Mouse (Mus musculus) lung, postnatal 10 days (tissue): ENCODE data around the gene Pde4b.
"Not testable (repeated sequence)": the region's sequence is repeated elsewhere in the genome, so short reads cannot be mapped to it uniquely, and the experiment has no call there.

Source experiments
- DNase-seq: peaks from one replicate; pipeline ENCODE4 v3.0.0; 2021

The Pde4b gene

DNA sequence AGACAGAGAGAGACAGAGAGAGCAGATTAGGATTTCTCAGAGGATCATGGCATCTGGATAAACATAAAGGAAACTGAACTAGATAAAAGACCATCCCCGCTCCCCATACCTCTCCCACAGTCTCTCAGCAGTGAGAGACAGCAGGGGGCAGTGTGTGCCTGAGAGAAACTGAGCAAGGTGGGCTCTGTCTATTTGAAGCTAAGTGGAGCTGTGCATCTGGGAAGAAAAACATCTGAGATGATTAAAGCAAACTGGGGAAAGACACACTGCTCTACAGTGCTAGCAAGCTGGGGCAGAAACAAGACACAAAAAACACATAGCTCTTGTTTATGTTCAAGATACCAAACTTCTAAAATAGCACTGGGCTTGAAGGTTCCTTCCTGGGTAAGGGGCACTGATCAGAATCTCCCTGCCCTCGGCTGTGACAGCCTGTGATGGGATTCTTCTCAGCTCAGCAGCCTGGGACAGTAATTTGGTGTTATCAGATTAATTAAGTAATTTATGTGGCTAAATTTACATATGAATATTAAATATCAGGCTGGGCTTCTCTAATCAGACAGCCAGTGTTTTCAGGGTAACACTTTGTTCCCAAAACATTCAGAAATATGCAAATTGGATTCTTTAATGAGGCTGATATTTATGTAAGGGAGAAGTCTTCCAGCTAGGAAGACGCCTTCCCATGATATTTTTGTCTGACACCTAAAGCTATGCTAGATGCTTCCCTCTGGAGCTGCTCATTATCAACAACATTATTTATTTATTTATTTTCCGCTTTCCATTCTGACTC is 399.0 kb downstream of the Pde4b start:
- peak; percentile 45 for DNase-seq

DNA sequence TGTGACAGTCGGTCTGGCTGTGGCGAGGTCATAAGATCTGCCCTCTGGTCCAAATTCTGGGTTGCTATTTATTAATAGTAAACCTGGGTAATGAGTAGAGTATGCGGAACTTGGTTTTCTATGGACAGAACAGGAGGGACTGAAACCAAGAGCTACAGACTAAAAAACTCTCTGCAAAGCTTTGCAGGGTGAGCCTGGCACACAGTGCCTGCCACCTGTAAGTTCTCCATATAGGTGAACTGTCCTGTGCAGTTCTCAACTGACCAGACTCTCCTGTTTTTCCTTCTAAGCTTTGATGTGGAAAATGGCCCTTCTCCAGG is 399.5 kb downstream of the Pde4b start:
- DNase-seq: no peak

DNA sequence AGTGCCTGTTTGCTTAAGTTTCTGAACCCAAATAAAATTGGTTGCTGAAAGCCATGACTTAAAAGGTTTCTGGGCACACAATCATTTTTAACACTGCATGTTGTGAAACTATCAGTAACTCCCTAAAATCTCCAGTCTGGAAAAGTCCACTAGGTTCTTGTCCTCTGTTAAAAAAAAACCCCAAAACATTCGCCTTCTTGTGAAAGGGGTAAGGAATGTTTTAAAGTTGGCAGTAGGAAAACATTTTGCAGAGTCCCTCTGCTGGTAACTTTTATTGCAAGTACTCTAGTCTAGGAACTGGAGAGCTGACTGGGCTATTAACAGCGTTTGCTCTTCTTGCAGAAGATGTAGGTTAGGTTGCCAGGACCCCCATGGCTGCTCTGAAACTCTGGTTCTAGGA is 400.7 kb downstream of the Pde4b start:
- DNase-seq: no peak

DNA sequence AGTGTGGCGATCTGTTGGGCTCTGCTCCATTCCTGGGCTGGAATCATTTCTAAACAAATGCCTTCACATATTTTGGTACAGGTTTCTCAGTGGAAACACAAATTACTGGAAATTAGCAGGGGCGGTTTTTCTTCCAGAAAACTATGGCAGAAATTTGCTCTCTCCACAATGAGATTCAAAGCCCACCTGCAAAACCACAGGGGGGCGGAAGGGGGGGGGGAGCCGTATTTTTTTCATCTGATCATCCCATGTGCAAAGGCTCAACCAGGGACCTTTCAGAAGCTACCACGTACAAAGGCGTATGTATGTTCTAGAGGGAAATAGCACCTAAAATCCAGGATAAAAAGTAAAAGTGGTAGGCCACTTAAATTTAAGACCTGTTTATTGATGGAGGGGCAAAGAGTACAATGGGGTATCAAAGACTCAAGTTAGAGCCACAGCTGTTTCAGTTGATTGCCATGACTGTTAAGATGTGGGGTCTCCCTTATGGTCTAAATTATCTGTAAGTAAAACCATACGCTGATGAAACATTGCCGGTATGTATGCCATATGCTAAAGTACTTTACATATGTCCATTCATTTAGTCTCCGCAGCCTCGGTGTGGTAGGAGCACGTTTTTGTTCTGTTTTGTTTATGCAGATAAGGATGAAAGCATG is 404.3 kb downstream of the Pde4b start:
- DNase-seq: no peak

DNA sequence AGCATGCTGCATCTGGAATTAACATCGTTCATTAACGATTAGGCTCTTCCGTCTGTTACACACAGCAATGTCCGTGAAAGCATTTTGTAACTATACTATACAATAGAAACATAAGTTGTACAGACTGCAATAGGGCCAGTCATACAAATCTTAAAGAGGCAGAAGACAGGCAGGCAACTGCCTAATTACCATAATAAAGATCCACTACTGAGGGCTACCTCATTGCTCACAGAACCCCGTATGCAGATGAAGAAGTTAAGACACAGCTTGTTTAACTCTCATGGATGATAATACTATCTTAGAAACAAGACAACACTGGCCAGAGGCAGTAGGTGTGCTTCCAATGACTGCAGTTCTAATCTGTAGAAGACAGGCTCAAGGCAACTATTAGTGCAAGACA is 405.6 kb downstream of the Pde4b start:
- DNase-seq: no peak

DNA sequence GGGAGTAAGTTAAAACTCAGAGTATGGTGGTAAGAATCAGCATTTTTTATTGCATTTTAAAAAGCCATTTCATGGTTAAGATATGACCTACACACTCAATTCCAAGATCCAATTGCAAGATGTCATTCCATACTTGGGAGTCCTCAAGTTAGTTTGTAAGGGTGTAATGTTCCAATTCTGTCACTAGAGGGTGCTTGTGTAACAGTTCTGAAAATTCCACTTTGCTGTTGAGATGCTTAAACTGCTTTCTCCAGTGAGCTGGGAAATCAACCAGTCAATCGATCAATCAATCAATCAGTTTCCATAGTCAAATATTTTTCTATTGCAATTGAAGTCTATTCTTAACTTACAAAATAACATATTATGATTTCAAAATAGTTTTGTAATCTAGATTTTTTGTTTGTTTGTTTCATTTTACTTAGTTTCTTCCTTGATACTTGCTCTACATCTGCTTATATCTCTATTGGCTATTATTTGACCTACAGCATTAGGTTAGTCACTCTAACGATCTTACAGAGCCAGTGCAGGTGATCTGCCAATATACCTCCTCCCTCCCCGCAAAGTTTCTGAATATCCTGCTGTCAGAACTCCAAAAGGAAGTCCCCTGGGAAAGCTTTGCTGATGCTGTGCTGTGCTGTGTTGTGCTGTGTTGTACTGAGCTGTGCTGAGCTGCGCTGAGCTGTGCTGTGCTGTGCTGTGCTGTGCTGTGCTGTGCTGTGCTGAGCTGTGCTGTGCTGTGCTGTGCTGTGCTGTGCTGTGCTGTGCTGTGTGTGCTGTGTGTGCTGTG is 406.2 kb downstream of the Pde4b start:
- DNase-seq: peak; percentile 65

DNA sequence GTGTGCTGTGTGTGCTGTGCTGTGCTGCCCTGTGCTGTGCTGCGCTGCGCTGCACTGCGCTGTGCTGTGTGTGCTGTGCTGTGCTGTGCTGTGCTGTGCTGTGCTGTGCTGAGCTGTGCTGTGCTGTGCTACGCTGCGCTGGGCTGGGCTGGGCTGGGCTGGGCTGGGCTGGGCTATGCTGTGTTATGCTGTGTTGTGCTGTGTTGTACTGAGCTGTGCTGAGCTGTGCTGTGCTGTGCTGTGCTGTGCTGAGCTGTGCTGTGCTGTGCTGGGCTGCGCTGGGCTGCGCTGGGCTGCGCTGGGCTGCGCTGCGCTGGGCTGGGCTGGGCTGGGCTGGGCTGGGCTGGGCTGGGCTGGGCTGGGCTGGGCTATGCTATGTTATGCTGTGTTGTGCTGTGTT is 406.9 kb downstream of the Pde4b start:
- not testable (repeated sequence) for DNase-seq

DNA sequence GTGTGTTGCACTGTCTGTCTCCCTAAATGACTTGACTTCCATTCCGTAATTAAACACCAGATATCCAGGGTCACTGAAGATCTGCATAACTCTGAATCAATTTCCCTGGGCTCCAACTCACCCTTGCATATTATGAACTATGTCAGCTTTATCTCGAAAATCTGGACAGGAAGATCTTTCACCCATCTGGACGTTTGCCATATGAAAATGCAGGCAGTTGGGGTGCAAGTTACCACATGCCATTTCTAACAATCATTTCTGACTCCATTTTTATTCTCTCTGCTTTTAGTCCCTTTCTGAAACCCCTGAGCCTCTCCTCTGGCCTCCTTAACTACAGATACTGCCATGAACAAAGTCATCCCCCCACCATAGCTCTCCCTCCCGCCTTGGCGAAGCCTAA is 407.7 kb downstream of the Pde4b start:
- no peak for DNase-seq

DNA sequence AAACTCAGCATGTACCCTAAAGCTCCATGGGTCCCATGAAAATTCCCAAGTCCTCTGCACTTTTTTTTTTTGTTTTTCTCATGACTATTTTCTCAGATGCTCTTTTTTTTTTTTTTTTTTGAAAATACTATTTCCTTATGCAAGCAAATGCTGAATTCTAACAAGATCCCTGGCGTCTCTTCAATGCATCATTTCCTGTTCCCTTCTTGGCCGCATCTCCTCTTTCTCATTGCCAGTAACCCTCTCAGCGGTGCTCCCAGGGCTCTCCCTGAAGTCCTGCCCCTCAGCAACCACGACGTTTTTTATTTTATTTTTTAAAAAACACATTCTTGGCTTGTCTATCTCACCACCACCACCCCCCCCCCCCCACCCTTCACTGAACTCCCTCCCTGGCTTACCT is 408.1 kb downstream of the Pde4b start:
- peak; percentile 64 for DNase-seq

DNA sequence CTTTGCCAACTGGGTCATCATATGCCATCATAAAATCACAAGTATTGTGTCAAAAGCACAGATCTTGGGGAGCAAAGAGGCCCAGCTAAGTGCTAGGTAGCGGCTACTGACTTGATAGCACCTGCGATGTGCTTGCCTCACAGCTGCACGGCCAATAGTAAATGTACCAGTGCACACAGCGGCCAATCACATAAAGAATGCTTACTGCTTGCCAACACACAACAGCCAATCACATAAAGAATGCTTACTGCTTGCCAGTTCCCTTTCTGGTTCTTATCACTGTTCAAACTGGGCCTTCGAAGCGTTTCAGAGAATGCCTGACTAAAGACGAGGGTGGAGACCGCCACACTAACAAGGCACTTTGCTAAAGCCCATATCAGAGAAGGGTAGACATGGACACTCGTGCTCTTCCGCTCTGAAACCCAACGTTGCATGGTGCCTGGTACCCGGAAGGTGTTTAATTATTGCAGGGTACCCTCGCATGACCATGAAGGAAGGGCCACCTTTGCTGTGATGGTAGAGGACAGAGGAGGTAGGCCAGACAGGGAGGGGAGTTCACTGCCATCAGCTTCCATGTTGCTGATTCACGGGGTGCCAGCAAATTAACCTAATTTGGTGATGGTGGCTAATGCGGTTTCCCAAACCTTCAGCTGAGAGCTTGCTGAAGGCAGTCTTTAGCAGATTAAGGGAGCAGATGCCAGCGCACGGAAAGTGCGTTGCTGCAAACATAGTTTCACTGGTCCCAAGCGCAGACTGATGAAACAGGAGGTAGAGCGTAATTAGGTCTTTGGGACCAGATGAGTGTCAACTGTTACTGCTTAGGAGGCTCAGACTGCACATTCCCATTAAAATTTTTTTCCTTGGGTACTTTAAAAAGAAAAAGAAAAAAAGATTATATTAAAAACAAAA is 409.2 kb downstream of the Pde4b start:
- DNase-seq: no peak

DNA sequence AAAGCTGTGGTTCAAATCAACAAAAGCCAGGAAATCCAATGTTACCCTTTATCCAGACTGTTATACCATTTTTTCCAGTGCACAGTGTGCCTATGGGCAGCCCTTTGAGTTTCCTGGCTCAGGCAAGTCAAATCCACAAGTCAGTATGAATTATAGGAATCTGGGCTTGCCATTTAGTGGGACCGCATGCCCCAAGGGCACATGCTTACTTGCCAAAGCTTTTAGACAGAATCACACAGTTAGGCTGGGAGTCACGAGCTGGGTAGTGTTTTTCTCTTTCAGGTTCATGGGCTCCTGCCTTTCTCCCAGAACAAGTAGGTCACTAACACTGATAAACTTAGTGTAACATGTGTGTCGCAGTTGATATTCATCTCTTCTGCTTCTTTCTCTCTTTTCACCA is 409.9 kb downstream of the Pde4b start:
- DNase-seq: no peak

DNA sequence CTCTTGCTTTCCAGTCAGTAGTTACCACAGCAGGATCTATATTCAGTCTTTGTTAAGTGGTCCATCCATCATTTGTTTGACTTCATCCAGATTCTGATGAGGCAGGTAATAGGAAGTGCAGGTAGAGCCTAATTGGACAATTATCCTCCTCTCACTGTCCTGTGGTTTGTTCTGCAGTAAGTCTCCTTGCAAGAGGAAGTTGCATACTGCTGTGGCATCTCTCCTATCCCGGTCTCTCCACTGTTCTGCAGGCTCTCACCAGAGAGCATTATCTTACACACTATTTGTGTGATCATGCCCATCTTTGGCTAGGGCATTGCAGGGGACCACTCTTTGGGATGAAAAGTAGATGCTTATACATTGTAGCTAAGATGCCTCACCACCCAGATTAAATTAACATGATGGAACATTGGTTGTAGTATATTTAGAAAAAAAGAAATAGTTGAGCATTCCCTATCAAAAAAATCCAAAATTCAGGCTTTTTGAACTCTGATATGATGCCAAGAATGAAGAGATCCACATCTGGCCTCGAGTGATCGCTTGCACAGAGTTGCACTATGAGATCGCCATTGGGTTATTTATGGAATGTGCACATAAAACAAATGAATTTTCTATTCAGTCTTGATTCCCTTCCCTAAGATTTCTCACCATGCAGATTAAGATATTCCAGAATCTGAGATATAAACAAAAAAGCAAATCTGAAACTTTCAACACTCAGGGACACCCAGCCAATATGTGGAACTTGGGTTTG is 411.0 kb downstream of the Pde4b start:
- DNase-seq: no peak

DNA sequence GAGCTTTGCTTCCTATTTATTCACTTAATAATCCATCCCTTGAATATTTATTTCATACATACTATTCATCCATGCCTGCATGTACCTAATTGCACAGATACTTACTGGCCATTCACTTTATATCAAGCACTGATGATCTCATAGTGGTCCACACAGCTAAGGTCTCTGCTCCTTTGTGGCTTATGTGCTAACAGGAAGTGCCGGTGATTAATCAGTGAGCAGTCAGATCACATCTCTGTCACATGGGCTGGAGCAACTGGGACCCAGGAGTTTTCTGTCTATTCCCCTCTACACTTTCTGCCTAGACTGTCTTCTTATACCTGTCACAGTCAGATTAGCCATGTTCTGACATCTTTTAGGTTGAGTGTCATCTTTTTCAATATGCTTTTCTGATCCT is 411.6 kb downstream of the Pde4b start:
- no peak for DNase-seq

DNA sequence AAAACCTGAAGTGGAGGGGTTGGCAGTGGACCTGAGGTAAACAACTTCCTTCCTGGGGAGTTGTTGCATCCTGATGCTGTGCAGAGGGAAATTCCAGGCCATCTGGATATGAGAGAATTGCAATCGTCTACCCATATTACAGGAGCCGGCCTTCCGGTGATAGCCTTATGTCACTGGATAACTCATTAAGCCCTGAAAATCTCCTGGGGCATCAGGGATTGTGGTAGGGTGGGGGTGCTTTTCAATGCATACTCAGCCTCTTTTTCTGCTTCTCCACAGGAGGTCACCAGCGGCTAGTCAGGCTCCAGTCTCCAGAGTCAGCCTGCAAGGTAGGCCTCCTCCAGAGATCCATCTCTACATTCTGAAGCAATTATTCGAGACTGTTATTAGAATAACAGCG is 418.4 kb downstream of the Pde4b start:
- DNase-seq: no peak

DNA sequence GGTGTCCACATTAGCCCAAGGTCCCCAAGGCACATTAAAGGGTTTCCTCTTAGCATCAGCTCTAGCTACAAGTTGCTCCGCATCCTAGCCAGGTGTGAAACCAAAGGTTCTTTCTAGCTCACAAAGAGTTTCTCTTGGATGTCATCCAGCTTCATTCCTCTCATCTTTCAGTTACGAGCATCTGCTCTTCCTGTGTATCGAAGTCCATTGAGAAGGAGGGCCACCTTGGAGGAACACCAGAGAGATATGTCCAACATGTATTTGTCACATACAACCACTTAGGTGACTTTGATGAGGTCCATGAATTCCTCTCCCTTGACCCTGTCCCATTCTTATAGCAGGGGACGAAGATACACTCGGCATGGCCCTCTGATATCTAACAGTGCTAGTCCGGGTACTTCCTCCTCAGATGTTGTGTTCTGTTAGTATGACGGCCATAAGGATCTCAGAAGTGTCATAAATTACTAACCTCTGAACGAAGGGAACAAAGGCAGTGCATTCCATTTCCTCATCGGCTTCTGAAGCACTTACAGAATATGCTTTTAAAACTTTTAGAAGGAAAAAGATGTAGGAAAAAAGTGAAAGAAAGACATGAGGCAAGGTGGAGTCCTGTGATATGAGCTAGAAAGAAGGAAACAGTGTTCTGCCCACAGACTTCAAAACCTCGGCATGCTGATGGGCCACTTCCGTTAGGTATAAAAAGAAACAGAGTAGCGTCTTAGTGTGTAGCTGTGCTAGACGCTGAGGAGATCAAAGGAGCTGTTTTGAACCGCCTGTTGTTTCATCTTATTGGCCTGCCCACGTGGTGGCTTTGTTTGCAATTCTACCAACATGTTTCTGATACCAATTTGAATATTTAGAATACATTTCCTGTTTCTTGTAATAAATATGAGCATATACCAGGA is 419.3 kb downstream of the Pde4b start:
- DNase-seq: peak; percentile 48

DNA sequence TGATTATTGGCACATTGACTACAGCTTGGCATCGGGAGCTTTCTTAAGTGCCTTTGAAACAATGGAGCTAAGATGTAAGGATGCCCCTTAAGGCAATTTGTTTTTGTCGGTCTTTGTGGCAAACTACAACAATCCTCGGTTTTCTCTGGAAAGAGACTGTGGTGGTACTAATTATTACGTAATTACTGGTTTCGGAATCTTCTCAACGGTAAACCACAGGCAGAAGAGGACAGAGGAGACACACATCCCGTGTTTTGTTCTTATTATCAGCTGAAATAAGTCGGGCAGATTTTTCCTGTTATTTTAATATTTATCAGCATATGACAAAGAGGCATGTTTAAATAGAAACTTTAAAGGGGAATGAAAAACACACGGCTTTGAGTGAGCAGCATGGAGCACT is 420.0 kb downstream of the Pde4b start:
- DNase-seq: no peak

DNA sequence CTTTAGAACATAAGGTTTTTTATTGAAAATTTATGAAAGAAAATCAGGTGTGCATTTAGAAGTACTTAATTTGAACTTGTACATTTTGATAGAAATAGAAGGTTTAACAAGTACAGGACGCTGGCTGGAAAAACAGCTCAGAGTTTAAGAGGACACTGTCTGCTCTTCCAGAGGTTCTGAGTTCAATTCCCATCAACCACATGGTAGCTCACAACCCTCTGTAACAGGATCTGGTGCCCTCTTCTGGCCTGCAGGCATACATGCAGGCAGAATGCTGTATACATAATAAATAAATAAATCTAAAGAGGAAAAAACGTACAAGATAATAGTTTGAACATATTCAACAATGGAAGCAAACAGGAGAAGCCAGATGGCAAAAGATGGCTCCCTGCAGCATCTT is 420.4 kb downstream of the Pde4b start:
- no peak for DNase-seq

DNA sequence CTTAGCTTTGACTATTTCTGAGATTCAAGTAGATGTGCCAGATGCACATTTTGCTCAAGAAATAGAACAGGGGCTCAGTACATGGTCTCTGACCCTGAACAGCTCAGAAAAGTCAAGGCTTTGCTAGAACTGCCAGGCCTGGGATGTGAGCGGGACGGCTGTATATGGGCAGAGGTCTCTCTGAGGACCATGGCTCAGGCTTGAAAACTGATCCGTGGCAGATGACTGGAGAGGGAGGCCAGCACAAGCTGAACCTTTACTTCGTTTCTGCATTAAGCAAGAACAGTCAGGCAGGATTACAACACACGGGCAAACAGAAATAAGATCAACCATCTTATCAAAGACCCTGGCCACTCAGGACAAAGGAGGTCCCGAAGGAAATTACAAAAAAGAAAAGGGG is 422.7 kb downstream of the Pde4b start:
- no peak for DNase-seq

DNA sequence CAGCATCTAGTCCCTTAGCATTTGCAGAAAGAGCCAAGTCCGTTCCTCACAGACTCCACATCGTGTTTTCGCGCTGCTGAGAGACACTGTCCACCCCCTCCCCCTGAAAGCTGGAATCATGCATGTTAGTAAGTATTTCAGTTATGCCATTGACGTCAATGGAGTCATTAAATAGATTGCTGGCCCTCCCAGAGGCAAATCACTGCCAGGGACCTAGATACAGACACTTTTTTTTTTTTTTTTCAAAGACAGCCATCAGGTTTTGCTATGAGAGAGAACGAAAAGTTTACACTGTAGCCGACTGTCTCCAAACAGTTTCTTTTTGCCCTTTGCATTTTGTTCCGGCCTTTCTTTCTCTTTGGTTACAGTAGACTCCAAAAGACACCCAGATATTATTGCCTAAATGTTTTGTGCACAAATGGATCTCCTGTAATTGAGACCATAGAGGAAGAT is 423.6 kb downstream of the Pde4b start:
- DNase-seq: peak; percentile 95

DNA sequence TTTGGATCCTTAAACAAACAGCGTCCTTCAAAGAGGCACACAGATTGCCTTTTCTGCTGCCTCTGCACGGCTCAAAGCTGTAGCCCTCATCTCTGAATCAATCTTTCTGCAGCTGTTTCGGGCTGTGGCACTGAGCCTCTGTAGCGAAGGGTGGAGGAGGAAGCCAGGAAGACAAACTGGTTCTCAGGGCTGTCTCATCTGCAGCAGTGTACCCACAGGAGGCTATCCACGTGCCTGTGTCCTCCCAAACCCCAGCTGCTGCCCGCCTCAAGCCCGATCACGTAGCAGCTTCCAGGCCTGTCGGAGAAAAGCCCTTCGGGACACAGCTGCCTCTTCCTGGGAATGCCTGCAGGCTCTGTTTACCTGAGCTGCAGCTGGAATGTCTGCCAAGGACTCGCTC is 424.2 kb downstream of the Pde4b start:
- DNase-seq: peak; percentile 55

DNA sequence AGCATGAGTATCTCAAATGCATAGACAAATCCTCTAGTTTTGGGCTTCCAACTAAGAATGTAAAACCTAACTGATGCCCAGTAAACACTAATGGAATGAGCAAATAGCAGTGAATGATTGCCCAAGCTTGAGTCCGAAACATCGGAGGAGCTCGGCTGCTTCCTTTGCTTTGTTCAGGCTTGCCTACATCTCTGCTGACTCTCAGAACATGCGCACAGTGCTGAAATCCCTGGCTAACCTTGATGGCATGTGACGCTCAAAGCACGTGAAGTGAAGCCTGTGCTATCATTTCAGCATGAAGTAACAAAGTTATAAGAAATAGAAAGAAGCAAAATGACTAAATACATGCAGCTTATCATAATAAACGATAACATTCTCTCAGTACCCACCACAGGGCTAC is 425.6 kb downstream of the Pde4b start:
- DNase-seq: no peak
